Mouse (Mus musculus): ENCODE measurements around the gene Slc35g1. TPM values are rescaled to one million over a fixed set of nuclear protein-coding genes. Genes with fewer than 3 reads are reported as not detected.
"Not testable (repeated sequence)": the region's sequence is repeated elsewhere in the genome, so short reads cannot be mapped to it uniquely, and the experiment has no call there.

The Slc35g1 gene
- polyA plus RNA-seq, 1 experiment from 2014 or later: 7.9 TPM

GRCm38 (mm10) chr19:38373371-38373770 lies 22.4 kb upstream of the Slc35g1 start:
- H3K36me3 ChIP-seq (ENCODE audit: control insufficient read depth, insufficient read depth, low read length): no peaks in the 10 kb centered on the region
- peaks cover 4% of the 10 kb centered on the region; the same call in 1 of the 2 replicates for H3K4me1 ChIP-seq (replicated peaks; ENCODE audit: control insufficient read depth, insufficient read depth, low read length)
- ATAC-seq (replicated peaks; ENCODE audit: low FRiP score, low TSS enrichment, low read depth) (no peak), DNase-seq (ENCODE audit: low spot score) (no peak)
- H3K9ac ChIP-seq (ENCODE audit: low read length): no peak overlapping the region
- no peak overlapping the region for H3K4me3 ChIP-seq (ENCODE audit: low read depth, low read length)
- H3K4me2 ChIP-seq (ENCODE audit: low read length): no peak overlapping the region
- H3K27ac ChIP-seq (ENCODE audit: low read depth): no peak overlapping the region
- H3K27me3 ChIP-seq (replicated peaks; ENCODE audit: control insufficient read depth, insufficient read depth, low read length): no peaks in the 10 kb centered on the region
- WGBS: 29% methylated on average over 2 of the region's 2 CpGs
- H3K9me3 ChIP-seq (ENCODE audit: control insufficient read depth, low read length): no peaks in the 10 kb centered on the region

DNA sequence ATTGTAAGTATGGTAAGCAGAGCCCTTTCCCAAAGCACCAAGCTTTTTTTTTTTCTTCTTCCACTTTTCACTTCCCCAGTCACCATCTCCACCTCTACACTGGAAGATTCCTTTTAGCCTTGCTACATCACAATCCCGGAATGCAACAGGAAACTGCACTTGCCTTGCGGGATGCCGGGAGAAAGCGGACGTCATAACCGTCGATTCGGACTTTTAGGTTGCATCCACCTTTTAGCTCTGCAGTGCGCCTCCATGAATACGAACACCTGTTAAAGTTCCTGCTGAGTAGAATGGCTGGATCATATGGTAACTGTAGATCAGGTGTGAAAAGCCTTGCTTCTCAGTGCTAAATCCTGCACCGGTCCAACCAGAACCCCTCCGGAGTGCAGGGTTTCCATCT lies 12.0 kb upstream of the Slc35g1 start:
- Histone ChIP-seq H3K9ac (ENCODE audit: low read length) (no peak overlapping the region), H3K4me2 (ENCODE audit: low read length) (no peak overlapping the region), H3K4me1 (replicated peaks; ENCODE audit: control insufficient read depth, insufficient read depth, low read length) (no peaks in the 10 kb centered on the region), H3K36me3 (ENCODE audit: control insufficient read depth, insufficient read depth, low read length) (no peaks in the 10 kb centered on the region), H3K27me3 (replicated peaks; ENCODE audit: control insufficient read depth, insufficient read depth, low read length) (no peaks in the 10 kb centered on the region), H3K9me3 (ENCODE audit: control insufficient read depth, low read length) (no peaks in the 10 kb centered on the region), H3K27ac (ENCODE audit: low read depth) (no peak overlapping the region), H3K4me3 (ENCODE audit: low read depth, low read length) (no peak overlapping the region)
- WGBS: 86% methylated on average over 12 of the region's 12 CpGs
- ATAC-seq (replicated peaks; ENCODE audit: low FRiP score, low TSS enrichment, low read depth) (no peak), DNase-seq (ENCODE audit: low spot score) (no peak)

- H3K4me1 ChIP-seq (replicated peaks; ENCODE audit: control insufficient read depth, insufficient read depth, low read length); H3K36me3 ChIP-seq (ENCODE audit: control insufficient read depth, insufficient read depth, low read length); H3K4me2 ChIP-seq (ENCODE audit: low read length); H3K9me3 ChIP-seq (ENCODE audit: control insufficient read depth, low read length); DNase-seq (ENCODE audit: low spot score); H3K27ac ChIP-seq (ENCODE audit: low read depth); H3K9ac ChIP-seq (ENCODE audit: low read length); H3K4me3 ChIP-seq (ENCODE audit: low read depth, low read length); H3K27me3 ChIP-seq (replicated peaks; ENCODE audit: control insufficient read depth, insufficient read depth, low read length); ATAC-seq (replicated peaks; ENCODE audit: low FRiP score, low TSS enrichment, low read depth): not testable (repeated sequence)
- 88% methylated on average over 1 of the region's 1 CpGs for WGBS
These were observed 8.8 kb upstream of the Slc35g1 start for GRCm38 (mm10) chr19:38387021-38387420.

DNA sequence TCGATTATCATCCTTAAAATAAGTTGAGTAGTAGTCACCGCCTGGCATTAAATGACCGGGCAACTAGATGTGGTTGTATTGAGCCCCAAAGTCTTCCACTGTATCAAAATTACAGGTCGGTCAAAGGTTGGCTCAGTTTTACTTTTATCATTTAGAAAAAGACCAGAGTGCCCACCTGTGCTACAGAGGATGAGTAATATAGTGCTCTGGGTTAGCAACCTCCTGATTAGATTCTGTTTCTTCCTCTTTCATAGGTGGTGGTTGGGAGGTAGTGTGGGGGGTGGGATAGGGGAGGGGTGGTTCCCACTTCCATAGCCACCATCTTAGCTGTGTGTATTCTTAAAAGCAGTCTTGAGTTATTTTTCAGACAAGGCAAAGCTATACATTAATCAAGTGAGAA lies 7.9 kb upstream of the Slc35g1 start:
- H3K36me3 ChIP-seq (ENCODE audit: control insufficient read depth, insufficient read depth, low read length): no peaks in the 10 kb centered on the region
- H3K4me1 ChIP-seq (replicated peaks; ENCODE audit: control insufficient read depth, insufficient read depth, low read length): no peaks in the 10 kb centered on the region
- H3K27me3 ChIP-seq (replicated peaks; ENCODE audit: control insufficient read depth, insufficient read depth, low read length): no peaks in the 10 kb centered on the region
- WGBS: 96% methylated on average over 4 of the region's 4 CpGs
- no peaks in the 10 kb centered on the region for H3K9me3 ChIP-seq (ENCODE audit: control insufficient read depth, low read length)
- ATAC-seq (replicated peaks; ENCODE audit: low FRiP score, low TSS enrichment, low read depth): no peak
- no peak for DNase-seq (ENCODE audit: low spot score)
- H3K9ac ChIP-seq (ENCODE audit: low read length): no peak overlapping the region
- H3K27ac ChIP-seq (ENCODE audit: low read depth): no peak overlapping the region
- H3K4me3 ChIP-seq (ENCODE audit: low read depth, low read length): no peak overlapping the region
- H3K4me2 ChIP-seq (ENCODE audit: low read length): no peak overlapping the region

GRCm38 (mm10) chr19:38396633-38396970 lies 822 bp downstream of the Slc35g1 start:
- 35% methylated on average over 8 of the region's 8 CpGs for WGBS
- peak overlapping the region; percentile 66 for H3K4me2 ChIP-seq (ENCODE audit: low read length)
- peak overlapping the region; percentile 59 for H3K4me3 ChIP-seq (ENCODE audit: low read depth, low read length)
- no peak for ATAC-seq (replicated peaks; ENCODE audit: low FRiP score, low TSS enrichment, low read depth)
- H3K36me3 ChIP-seq (ENCODE audit: control insufficient read depth, insufficient read depth, low read length): no peaks in the 10 kb centered on the region
- no peak overlapping the region for H3K27ac ChIP-seq (ENCODE audit: low read depth)
- no peaks in the 10 kb centered on the region for H3K27me3 ChIP-seq (replicated peaks; ENCODE audit: control insufficient read depth, insufficient read depth, low read length)
- no peaks in the 10 kb centered on the region for H3K9me3 ChIP-seq (ENCODE audit: control insufficient read depth, low read length)
- no peaks in the 10 kb centered on the region for H3K4me1 ChIP-seq (replicated peaks; ENCODE audit: control insufficient read depth, insufficient read depth, low read length)
- peak; percentile 57 for DNase-seq (ENCODE audit: low spot score)
- no peak overlapping the region; the same call in 1 of the 2 replicates for H3K9ac ChIP-seq (ENCODE audit: low read length)

DNA sequence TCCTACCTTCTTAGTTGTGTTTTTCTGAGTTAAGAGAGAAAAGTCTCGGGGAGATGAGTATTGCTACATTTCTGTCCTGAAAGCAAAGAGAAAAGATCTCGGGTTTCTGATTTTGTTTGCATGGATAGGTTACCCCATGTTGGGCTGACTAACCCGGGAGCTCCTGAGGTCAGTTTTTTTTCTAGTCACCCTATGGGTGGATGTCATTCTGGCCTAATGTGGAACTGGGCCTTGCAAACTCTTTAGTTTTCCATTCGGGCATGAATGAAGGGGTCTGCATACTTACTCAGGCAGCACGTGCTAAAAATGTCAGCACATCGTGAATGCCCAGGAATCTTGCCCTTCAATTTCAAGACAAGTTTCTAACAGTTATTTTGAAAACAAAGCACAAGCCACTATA lies 1.2 kb downstream of the Slc35g1 start:
- Histone ChIP-seq H3K4me3 (ENCODE audit: low read depth, low read length) (0 out of 2 replicates have a peak overlapping the region, but pooled peaks have one; percentile 59), H3K27me3 (replicated peaks; ENCODE audit: control insufficient read depth, insufficient read depth, low read length) (no peaks in the 10 kb centered on the region), H3K27ac (ENCODE audit: low read depth) (no peak overlapping the region), H3K4me2 (ENCODE audit: low read length) (peak overlapping the region; percentile 66), H3K36me3 (ENCODE audit: control insufficient read depth, insufficient read depth, low read length) (no peaks in the 10 kb centered on the region), H3K9ac (ENCODE audit: low read length) (no peak overlapping the region), H3K9me3 (ENCODE audit: control insufficient read depth, low read length) (no peaks in the 10 kb centered on the region), H3K4me1 (replicated peaks; ENCODE audit: control insufficient read depth, insufficient read depth, low read length) (no peaks in the 10 kb centered on the region)
- 59% methylated on average over 6 of the region's 6 CpGs for WGBS
- ATAC-seq (replicated peaks; ENCODE audit: low FRiP score, low TSS enrichment, low read depth) (no peak), DNase-seq (ENCODE audit: low spot score) (no peak)

- DNase-seq (ENCODE audit: low spot score) (no peak), ATAC-seq (replicated peaks; ENCODE audit: low FRiP score, low TSS enrichment, low read depth) (no peak)
- H3K36me3 ChIP-seq (ENCODE audit: control insufficient read depth, insufficient read depth, low read length): no peaks in the 10 kb centered on the region
- H3K4me3 ChIP-seq (ENCODE audit: low read depth, low read length): no peak overlapping the region
- H3K9me3 ChIP-seq (ENCODE audit: control insufficient read depth, low read length): no peaks in the 10 kb centered on the region
- H3K4me1 ChIP-seq (replicated peaks; ENCODE audit: control insufficient read depth, insufficient read depth, low read length): no peaks in the 10 kb centered on the region
- H3K9ac ChIP-seq (ENCODE audit: low read length): no peak overlapping the region
- H3K27me3 ChIP-seq (replicated peaks; ENCODE audit: control insufficient read depth, insufficient read depth, low read length): no peaks in the 10 kb centered on the region
- H3K27ac ChIP-seq (ENCODE audit: low read depth): no peak overlapping the region
- 80% methylated on average over 8 of the region's 8 CpGs for WGBS
- no peak overlapping the region for H3K4me2 ChIP-seq (ENCODE audit: low read length)
These were observed 3.2 kb downstream of the Slc35g1 start for GRCm38 (mm10) chr19:38398966-38399365.

DNA sequence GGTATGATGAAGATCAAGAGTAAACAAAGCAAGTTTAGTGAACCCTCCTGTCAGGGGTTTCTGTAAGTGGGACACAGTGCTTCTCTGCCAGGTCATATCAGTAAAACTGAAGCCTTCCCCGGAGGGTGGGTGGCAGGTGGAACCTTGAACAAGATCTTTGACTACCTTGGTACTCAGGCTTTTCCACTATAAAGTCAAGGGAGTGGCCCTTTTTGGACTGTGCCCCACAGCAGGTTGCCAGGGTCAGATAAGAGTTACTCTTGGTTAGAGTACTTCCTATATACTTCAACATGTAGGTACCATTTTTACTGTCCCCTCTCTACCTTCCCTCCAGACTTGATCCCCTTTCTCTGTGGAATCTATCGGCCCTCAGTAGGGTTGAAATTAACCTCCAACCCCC lies 5.1 kb downstream of the Slc35g1 start:
- ATAC-seq (replicated peaks; ENCODE audit: low FRiP score, low TSS enrichment, low read depth): no peak
- DNase-seq (ENCODE audit: low spot score): no peak
- Histone ChIP-seq H3K27ac (ENCODE audit: low read depth) (no peak overlapping the region), H3K27me3 (replicated peaks; ENCODE audit: control insufficient read depth, insufficient read depth, low read length) (no peaks in the 10 kb centered on the region), H3K9me3 (ENCODE audit: control insufficient read depth, low read length) (no peaks in the 10 kb centered on the region), H3K4me3 (ENCODE audit: low read depth, low read length) (no peak overlapping the region), H3K4me2 (ENCODE audit: low read length) (no peak overlapping the region), H3K4me1 (replicated peaks; ENCODE audit: control insufficient read depth, insufficient read depth, low read length) (no peaks in the 10 kb centered on the region), H3K9ac (ENCODE audit: low read length) (no peak overlapping the region), H3K36me3 (ENCODE audit: control insufficient read depth, insufficient read depth, low read length) (no peaks in the 10 kb centered on the region)
- WGBS: 64% methylated on average over 2 of the region's 2 CpGs

GRCm38 (mm10) chr19:38401416-38401815 lies 5.6 kb downstream of the Slc35g1 start:
- ATAC-seq (replicated peaks; ENCODE audit: low FRiP score, low TSS enrichment, low read depth) (no peak), DNase-seq (ENCODE audit: low spot score) (no peak)
- Histone ChIP-seq H3K36me3 (ENCODE audit: control insufficient read depth, insufficient read depth, low read length) (no peaks in the 10 kb centered on the region), H3K27ac (ENCODE audit: low read depth) (no peak overlapping the region), H3K9me3 (ENCODE audit: control insufficient read depth, low read length) (no peaks in the 10 kb centered on the region), H3K4me3 (ENCODE audit: low read depth, low read length) (no peak overlapping the region), H3K4me2 (ENCODE audit: low read length) (no peak overlapping the region), H3K9ac (ENCODE audit: low read length) (no peak overlapping the region), H3K27me3 (replicated peaks; ENCODE audit: control insufficient read depth, insufficient read depth, low read length) (no peaks in the 10 kb centered on the region), H3K4me1 (replicated peaks; ENCODE audit: control insufficient read depth, insufficient read depth, low read length) (no peaks in the 10 kb centered on the region)
- 91% methylated on average over 2 of the region's 2 CpGs for WGBS
